Mouse (Mus musculus): ENCODE results near the gene Angpt4.

- TF ChIP-seq CTCF (IDR thresholded peaks at IDR 0.05; ENCODE audit: extremely low read depth, insufficient read depth, low read length) (peak; percentile 50), POLR2A (IDR thresholded peaks at IDR 0.05; ENCODE audit: extremely low read depth, insufficient read depth, low read length) (no peak)
Observed at GRCm38 (mm10) chr2:151941269-151941668, 30.3 kb downstream of the Angpt4 start.
